Mouse (Mus musculus): Measurements from ENCODE around the gene Arfgap3.
"Not testable (repeated sequence)": the region's sequence is repeated elsewhere in the genome, so short reads cannot be mapped to it uniquely, and the experiment has no call there.

Arfgap3 gene

GRCm38 (mm10) chr15:83344956-83345355, 5.1 kb downstream of the Arfgap3 start:
- no peak for DNase-seq

GRCm38 (mm10) chr15:83344157-83344556, 5.9 kb downstream of the Arfgap3 start:
- no peak for DNase-seq

GRCm38 (mm10) chr15:83338908-83339307, 11.1 kb downstream of the Arfgap3 start:
- no peak for DNase-seq

- DNase-seq, result no peak
These were observed 11.9 kb downstream of the Arfgap3 start for GRCm38 (mm10) chr15:83337903-83338870.

GRCm38 (mm10) chr15:83332373-83332772, 17.7 kb downstream of the Arfgap3 start:
- DNase-seq, result no peak

GRCm38 (mm10) chr15:83328952-83329351, 21.1 kb downstream of the Arfgap3 start:
- DNase-seq, result no peak

- no peak for DNase-seq
These were observed 27.0 kb downstream of the Arfgap3 start for GRCm38 (mm10) chr15:83323071-83323470.

GRCm38 (mm10) chr15:83314914-83315313, 35.1 kb downstream of the Arfgap3 start:
- DNase-seq, result no peak

GRCm38 (mm10) chr15:83309878-83310277, 40.2 kb downstream of the Arfgap3 start:
- DNase-seq, result no peak

- not testable (repeated sequence) for DNase-seq
These were observed 41.3 kb downstream of the Arfgap3 start for GRCm38 (mm10) chr15:83308708-83309107.

- DNase-seq, result peak; percentile 51 to 61
These were observed 43.9 kb downstream of the Arfgap3 start for GRCm38 (mm10) chr15:83306181-83306580.

GRCm38 (mm10) chr15:83305192-83305921, 44.7 kb downstream of the Arfgap3 start:
- DNase-seq, result peak; percentile 59

GRCm38 (mm10) chr15:83304804-83305191, 45.2 kb downstream of the Arfgap3 start:
- no peak for DNase-seq

GRCm38 (mm10) chr15:83303656-83304484, 46.2 kb downstream of the Arfgap3 start:
- DNase-seq, result peak; percentile 54 to 58

- no peak for DNase-seq
These were observed 50.0 kb downstream of the Arfgap3 start for GRCm38 (mm10) chr15:83299916-83300582.

GRCm38 (mm10) chr15:83299450-83299849, 50.6 kb downstream of the Arfgap3 start:
- DNase-seq, result no peak

- no peak for DNase-seq
These were observed 51.2 kb downstream of the Arfgap3 start for GRCm38 (mm10) chr15:83298810-83299209.

- no peak for DNase-seq
These were observed 51.7 kb downstream of the Arfgap3 start for GRCm38 (mm10) chr15:83298313-83298712.

- no peak for DNase-seq
These were observed 53.2 kb downstream of the Arfgap3 start for GRCm38 (mm10) chr15:83296771-83297311.

- no peak for DNase-seq
These were observed 54.0 kb downstream of the Arfgap3 start for GRCm38 (mm10) chr15:83296050-83296449.

- no peak for DNase-seq
These were observed 55.1 kb downstream of the Arfgap3 start for GRCm38 (mm10) chr15:83294954-83295353.

Measured in cerebellum, postnatal 14 days (tissue).